Mouse (Mus musculus) brain, embryonic 14.5 days (tissue): ENCODE results near the gene Phlpp2.

Source experiments
- CTCF ChIP-seq: fragments of 200-500 bp; IDR thresholded peaks from 2 replicates; pipeline ENCODE4 v1.5.1; 2012; ENCODE audit warnings: inconsistent platforms, mild to moderate bottlenecking, moderate library complexity, borderline replicate concordance; ENCODE audit not compliant: insufficient read depth, insufficient read length; ENCODE audit errors: extremely low read depth
- POLR2A ChIP-seq: fragments of 200-500 bp; IDR thresholded peaks from 2 replicates; pipeline ENCODE4 v1.6.1; 2012; ENCODE audit warnings: mild to moderate bottlenecking, inconsistent platforms, borderline replicate concordance; ENCODE audit not compliant: poor library complexity, insufficient read depth, insufficient read length, severe bottlenecking; ENCODE audit errors: extremely low read depth

DNA sequence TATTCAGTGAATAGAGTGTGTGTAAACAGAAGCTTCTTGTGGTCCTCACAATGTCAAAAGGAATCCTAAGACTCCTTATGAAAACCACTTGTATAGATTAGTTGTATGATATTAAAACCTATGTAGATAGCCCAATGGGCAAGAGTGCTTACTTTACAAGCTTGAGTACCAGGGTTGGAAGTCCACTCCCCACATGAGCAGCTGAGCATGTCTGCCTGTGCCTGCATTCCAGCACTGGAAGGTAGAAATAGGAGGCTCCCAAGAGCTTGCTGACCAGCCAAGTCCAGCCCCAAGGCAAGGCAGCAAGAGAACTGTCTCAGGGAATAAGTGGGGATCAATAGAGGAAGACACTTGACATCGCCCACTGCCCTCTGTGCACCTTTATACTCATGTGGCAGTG lies 26.3 kb downstream of the Phlpp2 start:
- TF ChIP-seq CTCF = no peak
- no peak for TF ChIP-seq POLR2A
